Mouse (Mus musculus): ENCODE measurements around the gene Acot4. TPM values are rescaled to one million over a fixed set of nuclear protein-coding genes. Genes with fewer than 3 reads are reported as not detected.
"Not testable (repeated sequence)": the region's sequence is repeated elsewhere in the genome, so short reads cannot be mapped to it uniquely, and the experiment has no call there.

Acot4 gene
- 0.21 and 0.39 TPM in 2 replicates for polyA plus RNA-seq (2011; ENCODE audit: insufficient read depth, insufficient read length, low read depth, missing spikeins)

- Histone ChIP-seq H3K9ac (ENCODE audit: low read depth, poor library complexity, severe bottlenecking) (peak within 1 kb of the TSS; percentile 60), H3K4me3 (ENCODE audit: low read depth, low read length) (peak within 1 kb of the TSS; percentile 63)
- H3K4me1 ChIP-seq (ENCODE audit: control insufficient read depth, insufficient read depth, low read length); H3K9me3 ChIP-seq (replicated peaks; ENCODE audit: control insufficient read depth, insufficient read depth, low read length, poor library complexity, severe bottlenecking); H3K27ac ChIP-seq (ENCODE audit: insufficient read depth, low read length); H3K36me3 ChIP-seq (ENCODE audit: control insufficient read depth, insufficient read depth, low read length, poor library complexity, severe bottlenecking); H3K27me3 ChIP-seq (ENCODE audit: control insufficient read depth, insufficient read depth, low read length, poor library complexity, severe bottlenecking): not testable (repeated sequence)
These were observed at the start of gene Acot4 for GRCm38 (mm10) chr12:84038241-84038640. Gene Acot4, plus strand, starts transcription at chr12:84038379.

GRCm38 (mm10) chr12:83988483-83988882 is 49.7 kb upstream of the Acot4 start:
- Histone ChIP-seq H3K9ac (ENCODE audit: low read depth, poor library complexity, severe bottlenecking) (peak overlapping the region; percentile 68), H3K27ac (ENCODE audit: insufficient read depth, low read length) (no peak overlapping the region), H3K4me1 (ENCODE audit: control insufficient read depth, insufficient read depth, low read length) (no peaks in the 10 kb centered on the region), H3K36me3 (ENCODE audit: control insufficient read depth, insufficient read depth, low read length, poor library complexity, severe bottlenecking) (no peaks in the 10 kb centered on the region), H3K27me3 (ENCODE audit: control insufficient read depth, insufficient read depth, low read length, poor library complexity, severe bottlenecking) (no peaks in the 10 kb centered on the region), H3K4me3 (ENCODE audit: low read depth, low read length) (peak overlapping the region; percentile 70), H3K9me3 (replicated peaks; ENCODE audit: control insufficient read depth, insufficient read depth, low read length, poor library complexity, severe bottlenecking) (no peaks in the 10 kb centered on the region)
- TF ChIP-seq CTCF (IDR thresholded peaks at IDR 0.05; ENCODE audit: low read depth, low read length) = no peak
- no peak for TF ChIP-seq EP300 (IDR thresholded peaks at IDR 0.05; ENCODE audit: insufficient read depth, low read depth, low read length)
- no peak for TF ChIP-seq POLR2A (IDR thresholded peaks at IDR 0.05; ENCODE audit: insufficient read depth, low read length)

DNA sequence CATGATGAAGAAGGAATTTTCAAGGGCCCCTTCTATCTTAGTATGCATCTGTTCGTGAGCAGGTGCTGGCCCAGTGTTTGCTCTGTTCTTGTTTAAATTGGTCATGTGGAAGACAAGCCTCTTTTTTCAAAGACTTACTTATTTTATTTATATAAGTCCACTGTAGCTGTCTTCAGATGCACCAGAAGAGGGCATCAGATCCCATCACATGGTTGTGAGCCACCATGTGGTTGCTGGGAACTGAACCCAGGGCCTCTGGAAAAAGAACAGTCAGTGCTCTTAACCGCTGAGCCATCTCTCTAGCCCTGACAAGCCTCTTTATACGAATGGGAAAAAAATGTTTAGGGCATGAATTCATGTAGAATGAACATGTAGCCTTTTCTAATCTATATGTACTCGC is 48.8 kb upstream of the Acot4 start:
- Histone ChIP-seq H3K4me3 (ENCODE audit: low read depth, low read length) (no peak overlapping the region), H3K9ac (ENCODE audit: low read depth, poor library complexity, severe bottlenecking) (no peak overlapping the region), H3K4me1 (ENCODE audit: control insufficient read depth, insufficient read depth, low read length) (no peaks in the 10 kb centered on the region), H3K27ac (ENCODE audit: insufficient read depth, low read length) (no peak overlapping the region), H3K9me3 (replicated peaks; ENCODE audit: control insufficient read depth, insufficient read depth, low read length, poor library complexity, severe bottlenecking) (no peaks in the 10 kb centered on the region), H3K36me3 (ENCODE audit: control insufficient read depth, insufficient read depth, low read length, poor library complexity, severe bottlenecking) (no peaks in the 10 kb centered on the region), H3K27me3 (ENCODE audit: control insufficient read depth, insufficient read depth, low read length, poor library complexity, severe bottlenecking) (no peaks in the 10 kb centered on the region)
- TF ChIP-seq EP300 (IDR thresholded peaks at IDR 0.05; ENCODE audit: insufficient read depth, low read depth, low read length) (no peak), CTCF (IDR thresholded peaks at IDR 0.05; ENCODE audit: low read depth, low read length) (peak; percentile 12), POLR2A (IDR thresholded peaks at IDR 0.05; ENCODE audit: insufficient read depth, low read length) (no peak)

GRCm38 (mm10) chr12:83997221-83997620 is 41.0 kb upstream of the Acot4 start:
- Histone ChIP-seq H3K9me3 (replicated peaks; ENCODE audit: control insufficient read depth, insufficient read depth, low read length, poor library complexity, severe bottlenecking) (peaks cover 5% of the 10 kb centered on the region), H3K4me3 (ENCODE audit: low read depth, low read length) (no peak overlapping the region), H3K27me3 (ENCODE audit: control insufficient read depth, insufficient read depth, low read length, poor library complexity, severe bottlenecking) (no peaks in the 10 kb centered on the region), H3K36me3 (ENCODE audit: control insufficient read depth, insufficient read depth, low read length, poor library complexity, severe bottlenecking) (no peaks in the 10 kb centered on the region), H3K9ac (ENCODE audit: low read depth, poor library complexity, severe bottlenecking) (no peak overlapping the region), H3K27ac (ENCODE audit: insufficient read depth, low read length) (no peak overlapping the region), H3K4me1 (ENCODE audit: control insufficient read depth, insufficient read depth, low read length) (no peaks in the 10 kb centered on the region)
- TF ChIP-seq CTCF (IDR thresholded peaks at IDR 0.05; ENCODE audit: low read depth, low read length) = no peak
- TF ChIP-seq EP300 (IDR thresholded peaks at IDR 0.05; ENCODE audit: insufficient read depth, low read depth, low read length) = no peak
- TF ChIP-seq POLR2A (IDR thresholded peaks at IDR 0.05; ENCODE audit: insufficient read depth, low read length) = no peak

DNA sequence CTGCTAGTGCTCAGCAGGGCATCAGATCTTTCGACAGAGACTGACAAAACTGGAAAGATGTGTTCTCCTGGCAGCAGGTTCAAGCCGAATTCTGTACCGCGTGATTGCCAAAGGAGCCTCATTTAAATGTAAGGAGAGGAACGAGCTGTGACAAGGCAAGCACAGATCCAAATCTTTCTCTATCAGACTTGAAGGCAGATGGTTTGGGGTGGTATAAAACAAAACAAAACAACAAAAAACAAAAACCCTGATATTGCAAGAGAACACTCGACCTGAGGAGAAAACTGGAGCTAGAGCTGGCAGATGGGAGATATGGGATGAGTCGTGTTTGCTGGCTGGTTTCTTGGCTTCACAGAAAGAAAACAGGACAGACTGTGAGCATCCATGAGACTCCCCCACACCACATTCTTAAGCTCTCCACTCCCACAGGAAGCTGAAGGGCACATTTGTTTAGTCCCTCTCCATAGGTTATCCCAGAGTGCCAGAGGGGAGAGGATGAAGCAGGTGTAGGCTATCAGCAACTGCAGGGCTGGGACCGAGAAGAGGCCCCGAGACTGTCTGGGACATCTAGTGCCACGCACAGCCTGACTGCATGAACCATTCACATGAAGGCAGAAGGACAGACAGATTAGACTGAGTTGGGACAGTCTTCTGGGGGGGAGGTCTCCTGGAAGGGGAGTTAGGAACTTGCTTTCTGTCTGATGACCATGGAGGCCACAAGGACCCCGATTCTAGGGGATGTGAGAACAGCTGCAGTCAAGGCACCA is 39.7 kb upstream of the Acot4 start:
- H3K9me3 ChIP-seq (replicated peaks; ENCODE audit: control insufficient read depth, insufficient read depth, low read length, poor library complexity, severe bottlenecking) = peaks cover 12% of the 10 kb centered on the region
- H3K36me3 ChIP-seq (ENCODE audit: control insufficient read depth, insufficient read depth, low read length, poor library complexity, severe bottlenecking) = no peaks in the 10 kb centered on the region
- H3K4me3 ChIP-seq (ENCODE audit: low read depth, low read length) = no peak overlapping the region
- no peaks in the 10 kb centered on the region for H3K4me1 ChIP-seq (ENCODE audit: control insufficient read depth, insufficient read depth, low read length)
- no peak overlapping the region for H3K9ac ChIP-seq (ENCODE audit: low read depth, poor library complexity, severe bottlenecking)
- TF ChIP-seq POLR2A (IDR thresholded peaks at IDR 0.05; ENCODE audit: insufficient read depth, low read length) (no peak), CTCF (IDR thresholded peaks at IDR 0.05; ENCODE audit: low read depth, low read length) (no peak), EP300 (IDR thresholded peaks at IDR 0.05; ENCODE audit: insufficient read depth, low read depth, low read length) (no peak)
- no peaks in the 10 kb centered on the region for H3K27me3 ChIP-seq (ENCODE audit: control insufficient read depth, insufficient read depth, low read length, poor library complexity, severe bottlenecking)
- no peak overlapping the region for H3K27ac ChIP-seq (ENCODE audit: insufficient read depth, low read length)

DNA sequence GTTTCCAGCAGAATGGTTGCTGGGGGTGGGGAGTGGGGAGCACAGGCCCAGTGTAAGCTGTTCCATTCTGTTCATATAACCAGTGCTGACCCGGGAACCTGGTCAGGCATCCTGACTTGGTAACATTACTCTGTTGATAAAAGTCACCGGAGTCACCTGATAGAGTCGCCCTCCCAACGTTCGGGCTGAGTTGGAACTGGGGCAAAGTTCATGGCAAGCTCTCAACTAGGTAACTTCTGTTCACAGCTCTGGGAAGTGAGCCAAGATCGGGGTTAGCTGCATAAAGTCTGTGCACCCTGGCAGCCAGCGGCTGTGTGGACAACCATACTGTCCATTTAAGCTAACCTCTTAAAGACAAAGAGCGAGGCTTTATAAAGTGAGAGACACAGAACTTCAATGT is 38.9 kb upstream of the Acot4 start:
- H3K9me3 ChIP-seq (replicated peaks; ENCODE audit: control insufficient read depth, insufficient read depth, low read length, poor library complexity, severe bottlenecking) = peaks cover 14% of the 10 kb centered on the region
- H3K36me3 ChIP-seq (ENCODE audit: control insufficient read depth, insufficient read depth, low read length, poor library complexity, severe bottlenecking); H3K9ac ChIP-seq (ENCODE audit: low read depth, poor library complexity, severe bottlenecking); H3K27ac ChIP-seq (ENCODE audit: insufficient read depth, low read length); H3K4me3 ChIP-seq (ENCODE audit: low read depth, low read length); H3K4me1 ChIP-seq (ENCODE audit: control insufficient read depth, insufficient read depth, low read length); H3K27me3 ChIP-seq (ENCODE audit: control insufficient read depth, insufficient read depth, low read length, poor library complexity, severe bottlenecking): not testable (repeated sequence)

Measured in ES-Bruce4 (cell line).